Mouse (Mus musculus) MEL (cell line): ENCODE measurements around the gene Dgkb.

Experiments
- BHLHE40 ChIP-seq: IDR thresholded peaks from 2 replicates; pipeline ENCODE4 v1.6.1; 2012; ENCODE audit warnings: low read depth, mild to moderate bottlenecking, inconsistent platforms, low read length, improper control_type of control experiment, borderline replicate concordance
- CTCF ChIP-seq, 3 experiments: IDR thresholded peaks in 2 of 3; conservative IDR thresholded peaks in 1 of 3; 2 replicates each; pipeline ENCODE4 v1.5.1; 2011 to 2012; ENCODE audit warnings: low read length in 3 of 3, low read depth in 2 of 3, mild to moderate bottlenecking in 2 of 3, improper control_type of control experiment in 1 of 3, inconsistent platforms in 1 of 3, mixed read lengths in 1 of 3, moderate library complexity in 1 of 3; ENCODE audit not compliant: control insufficient read depth in 1 of 3, insufficient read depth in 1 of 3, poor library complexity in 1 of 3, severe bottlenecking in 1 of 3
- MXI1 ChIP-seq: IDR thresholded peaks from 2 replicates; pipeline ENCODE4 v1.6.1; 2011; ENCODE audit warnings: mild to moderate bottlenecking, low read depth, low read length, improper control_type of control experiment
- MYB ChIP-seq: IDR thresholded peaks from 2 replicates; pipeline ENCODE4 v1.6.1; 2011; ENCODE audit warnings: mild to moderate bottlenecking, low read depth, low read length, improper control_type of control experiment
- POLR2A ChIP-seq, 2 experiments: IDR thresholded peaks; 2 replicates each; pipeline ENCODE4 v1.6.1; 2011 to 2012; ENCODE audit warnings: low read length in 2 of 2, mild to moderate bottlenecking in 2 of 2, control low read depth in 1 of 2, improper control_type of control experiment in 1 of 2, low read depth in 1 of 2, moderate library complexity in 1 of 2; ENCODE audit not compliant: control insufficient read depth in 1 of 2, insufficient read depth in 1 of 2, poor library complexity in 1 of 2
- SMC3 ChIP-seq: IDR thresholded peaks from 2 replicates; pipeline ENCODE4 v1.6.1; 2011; ENCODE audit warnings: low read depth, low read length, improper control_type of control experiment
- TAL1 ChIP-seq: IDR thresholded peaks from 2 replicates; pipeline ENCODE4 v1.6.1; 2012; ENCODE audit warnings: mild to moderate bottlenecking, inconsistent platforms, low read length, moderate library complexity, mixed read lengths
- USF1 ChIP-seq: IDR thresholded peaks from 2 replicates; pipeline ENCODE4 v1.6.1; 2014; ENCODE audit warnings: low read depth, mild to moderate bottlenecking, inconsistent platforms, low read length, improper control_type of control experiment, moderate library complexity

- TF ChIP-seq POLR2A (IDR thresholded peaks at IDR 0.05; ENCODE audit: control insufficient read depth in 1 of 2, insufficient read depth in 1 of 2, low read depth in 1 of 2, low read length in 2 of 2, poor library complexity in 1 of 2) (no peak), TAL1 (no peak), MYB (no peak), MXI1 (no peak), USF1 (no peak), SMC3 (no peak), CTCF (IDR thresholded peaks at IDR 0.05 in 2 of 3, conservative IDR thresholded peaks at IDR 0.05 in 1 of 3; ENCODE audit: control insufficient read depth in 1 of 3, insufficient read depth in 1 of 3, low read depth in 2 of 3, low read length in 3 of 3, poor library complexity in 1 of 3, severe bottlenecking in 1 of 3) (no peak), BHLHE40 (no peak)
Measured at GRCm38 (mm10) chr12:38303841-38304240, 486.3 kb downstream of the Dgkb start.
